Mouse (Mus musculus) ES-CJ7 (cell line): ENCODE measurements around the gene Rasgrf1.
A peak's percentile ranks its signal among the peaks of the same experiment; 100 is the strongest.

Experiments used
- DNase-seq: peaks from one replicate; pipeline ENCODE4 v3.0.0; 2011; ENCODE audit warnings: low read depth, low spot score

The Rasgrf1 gene

DNA sequence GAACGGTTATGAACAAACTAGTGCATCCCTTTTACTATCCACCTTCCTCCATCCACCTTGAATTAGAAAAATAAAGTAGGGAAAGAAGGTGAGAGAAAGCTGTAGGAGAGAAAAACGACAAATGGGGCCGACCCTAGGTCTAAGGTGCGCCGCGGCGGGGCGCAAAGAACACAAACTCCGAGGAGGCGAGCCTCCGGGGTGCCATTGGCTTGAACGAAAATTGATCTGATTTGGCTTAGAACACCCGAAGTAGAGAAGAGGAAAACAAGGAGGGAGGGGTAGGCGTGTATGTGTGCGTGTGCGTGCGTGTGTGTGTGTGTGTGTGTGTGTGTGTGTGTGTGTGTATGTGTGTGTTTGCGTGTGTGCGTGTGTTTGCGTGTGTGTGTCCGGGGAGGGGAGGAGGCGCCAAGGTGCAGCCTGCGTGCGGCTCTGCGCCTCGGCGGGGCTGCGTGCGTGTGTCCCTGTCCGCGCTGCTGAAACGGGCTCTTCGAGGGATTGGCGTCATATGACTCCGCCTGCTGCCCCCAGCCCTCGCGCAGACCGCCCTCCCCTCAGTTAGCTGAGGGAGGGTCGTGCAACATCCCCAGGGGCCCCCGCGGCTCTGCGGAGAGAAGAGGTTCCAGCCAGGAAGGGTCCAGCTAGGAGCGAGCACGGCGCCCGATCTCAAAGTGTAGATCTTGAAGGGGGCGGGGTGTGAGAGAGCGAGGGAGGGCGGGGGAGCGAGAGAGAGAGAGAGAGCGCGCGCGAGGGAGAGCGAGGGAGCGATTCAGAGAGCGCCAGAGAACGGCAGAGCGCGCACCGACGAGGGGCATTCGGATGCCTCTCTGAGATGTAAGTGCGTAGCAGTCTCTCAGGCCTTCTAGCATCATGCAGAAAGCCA, at the start of gene Rasgrf1:
Rasgrf1 (plus strand) TSS at position 778 of the 880 bp plus-strand sequence.
- peak; percentile 75 for DNase-seq

DNA sequence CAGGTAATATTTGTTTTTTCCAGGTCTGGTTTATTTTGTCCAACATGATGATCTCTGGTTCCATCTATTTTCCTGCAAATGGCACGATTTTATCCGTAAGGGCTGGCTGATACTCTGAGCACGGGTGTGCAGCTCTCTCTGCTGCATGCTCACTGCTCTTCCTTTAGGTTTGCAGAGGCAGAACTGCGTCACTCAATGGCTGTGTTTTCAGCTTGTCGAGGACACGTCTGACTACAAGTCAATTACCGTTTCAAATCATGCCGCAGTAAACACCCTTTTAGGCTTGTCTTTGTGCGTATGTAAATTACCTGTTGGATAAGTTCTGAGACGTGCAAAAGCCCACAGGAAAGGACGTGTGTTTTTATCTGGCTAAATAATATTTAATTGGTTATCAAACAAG, 49.6 kb upstream of the Rasgrf1 start:
- DNase-seq = no peak

DNA sequence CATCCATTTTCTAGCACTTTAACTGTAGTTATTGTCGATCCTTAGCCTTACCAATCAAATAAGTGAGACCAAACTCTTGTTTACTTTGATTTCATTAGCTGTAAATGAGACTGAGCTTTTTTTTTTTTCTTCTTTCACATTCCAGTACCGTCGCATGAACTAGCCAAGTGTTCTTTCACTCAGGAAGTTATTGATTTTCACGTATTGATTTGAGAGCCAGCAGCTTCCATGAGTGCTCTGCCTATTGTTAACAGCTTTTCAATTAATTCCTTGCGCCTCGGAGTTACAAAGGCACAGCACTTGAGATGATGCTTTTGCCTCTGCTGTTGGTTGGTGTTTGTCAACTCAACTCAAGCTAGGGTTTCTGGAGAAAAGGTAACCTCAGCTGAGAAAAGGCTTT, 49.1 kb upstream of the Rasgrf1 start:
- DNase-seq = no peak

DNA sequence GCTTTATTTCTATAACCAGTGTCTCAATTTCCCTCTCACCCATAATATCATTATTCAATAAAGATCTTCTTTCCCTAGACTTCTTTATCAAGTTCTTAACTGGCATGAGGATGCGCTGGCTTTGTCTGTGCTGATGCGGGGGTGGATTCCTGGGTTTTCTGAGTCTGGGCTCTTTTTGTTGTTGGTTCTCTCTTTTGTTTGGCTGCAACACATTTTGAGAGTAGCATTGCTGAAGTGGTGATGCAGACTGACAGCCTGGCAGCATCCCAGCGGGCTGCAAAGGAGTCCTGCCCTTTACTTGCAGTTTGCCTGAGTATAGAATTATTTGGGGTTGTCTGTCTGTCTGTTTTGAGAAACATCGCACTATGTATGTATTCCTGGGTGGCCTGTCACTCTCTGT, 42.6 kb upstream of the Rasgrf1 start:
- DNase-seq = no peak

GRCm38 (mm10) chr9:89868093-89868729, 41.5 kb upstream of the Rasgrf1 start:
- peak; percentile 74 for DNase-seq

GRCm38 (mm10) chr9:89869594-89869993, 40.1 kb upstream of the Rasgrf1 start:
- no peak for DNase-seq

DNA sequence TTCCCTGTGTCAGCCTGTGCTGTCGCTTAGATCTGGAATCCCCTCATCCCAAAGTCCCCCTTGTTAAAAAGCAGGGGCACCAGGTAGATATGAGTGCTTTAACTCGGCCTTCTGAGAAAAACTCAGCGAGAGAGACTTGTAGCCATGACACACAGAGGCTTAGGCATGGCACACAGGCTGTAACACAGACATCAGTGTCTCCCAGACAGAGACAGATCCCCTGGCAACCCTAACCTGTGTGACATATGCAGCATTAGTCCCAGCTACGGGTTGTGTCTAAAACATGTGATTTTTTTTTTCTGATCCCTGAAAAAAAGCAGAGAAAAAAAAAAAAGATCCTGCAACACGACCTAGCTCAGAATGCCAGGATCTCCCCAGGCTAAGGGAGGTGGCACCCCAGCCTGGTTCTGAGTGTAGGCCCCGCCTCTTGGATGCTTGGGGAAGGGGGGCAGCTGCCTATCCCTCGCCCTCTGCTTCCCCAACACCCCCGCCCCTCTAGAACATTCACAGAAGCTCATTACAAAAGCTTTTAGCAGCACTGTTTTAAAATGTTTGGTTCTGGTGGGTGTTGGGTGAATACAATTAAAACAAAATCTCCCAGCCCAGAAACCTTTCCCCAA, 39.1 kb upstream of the Rasgrf1 start:
- DNase-seq = no peak

DNA sequence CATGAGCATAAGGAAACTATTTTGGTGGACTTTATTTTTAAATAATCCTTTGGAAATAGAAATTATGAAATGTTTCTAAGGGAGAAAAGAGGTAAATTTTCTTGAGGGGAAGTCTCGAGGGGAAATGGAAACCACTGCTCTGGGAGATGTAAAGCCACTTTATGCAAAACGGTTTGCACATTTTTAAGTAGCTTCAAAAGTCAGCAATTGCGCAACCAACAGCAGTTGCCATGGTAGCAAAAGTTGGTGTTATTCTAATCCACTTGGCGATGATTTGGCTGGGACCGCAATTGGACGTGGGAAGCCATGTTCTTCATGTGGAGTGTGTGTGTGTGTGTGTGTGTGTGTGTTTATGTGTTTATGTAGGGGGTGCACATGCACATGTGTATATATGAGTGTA, 37.6 kb upstream of the Rasgrf1 start:
- no peak for DNase-seq

DNA sequence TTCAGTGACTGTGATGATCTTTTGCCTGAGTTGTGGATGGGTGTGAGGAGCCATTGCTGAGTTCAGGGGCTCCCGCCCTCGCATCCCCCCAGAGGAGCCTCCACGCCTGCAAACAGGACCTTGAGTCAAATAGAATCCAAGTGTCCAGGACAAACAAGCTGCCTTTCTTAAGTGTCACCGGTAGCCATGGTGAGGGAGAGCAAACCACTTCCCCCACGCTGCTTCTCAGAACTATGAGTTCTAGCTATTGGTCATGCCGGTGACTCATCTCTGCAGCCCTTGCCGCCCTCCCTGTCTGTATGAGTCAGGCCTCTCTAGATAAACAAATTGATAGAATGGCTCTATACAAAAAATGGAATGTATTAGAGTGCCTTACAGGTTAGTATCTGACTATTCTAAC, 35.3 kb upstream of the Rasgrf1 start:
- no peak for DNase-seq

GRCm38 (mm10) chr9:89875551-89875950, 34.2 kb upstream of the Rasgrf1 start:
- DNase-seq = no peak

GRCm38 (mm10) chr9:89878471-89879020, 31.2 kb upstream of the Rasgrf1 start:
- no peak for DNase-seq

DNA sequence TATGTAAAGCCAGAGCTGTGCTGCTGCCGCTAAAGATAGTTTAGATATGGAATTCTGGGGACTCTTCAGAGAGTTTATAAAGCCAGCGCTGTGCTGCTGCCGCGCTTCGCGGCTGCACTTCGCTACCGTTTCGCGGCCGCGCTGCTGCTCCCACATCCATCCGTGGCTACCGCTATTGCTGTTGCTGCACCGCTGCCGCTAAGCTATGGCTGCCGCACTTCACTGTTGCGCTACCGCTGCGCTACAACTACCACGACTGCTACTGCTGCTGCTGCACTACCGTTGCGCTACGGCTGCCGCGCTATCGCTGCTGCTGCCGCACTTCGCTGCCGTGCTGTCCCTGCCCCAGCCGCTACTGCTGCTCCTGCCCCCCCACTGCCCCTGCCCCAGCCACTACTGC, 30.1 kb upstream of the Rasgrf1 start:
- peak; percentile 64 for DNase-seq

DNA sequence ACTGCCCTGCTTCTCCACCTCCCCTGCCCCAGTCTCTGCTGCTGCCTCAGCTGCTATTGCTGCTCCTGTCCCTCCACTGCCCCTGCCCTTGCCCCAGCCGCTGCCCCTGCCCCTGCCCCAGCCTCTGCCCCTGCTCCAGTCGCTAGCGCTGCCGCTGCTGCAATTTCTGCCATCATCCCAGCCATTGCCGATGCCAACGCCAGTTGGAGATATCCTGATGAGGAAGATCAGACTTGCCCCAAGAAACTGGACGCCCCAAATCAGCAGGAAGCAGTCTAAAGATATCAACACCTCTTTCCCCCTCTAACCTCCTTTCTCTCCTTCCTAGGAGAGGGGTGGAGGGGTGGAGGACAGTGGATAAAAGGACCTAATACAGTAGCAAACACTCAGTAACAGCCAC, 28.2 kb upstream of the Rasgrf1 start:
- no peak for DNase-seq

DNA sequence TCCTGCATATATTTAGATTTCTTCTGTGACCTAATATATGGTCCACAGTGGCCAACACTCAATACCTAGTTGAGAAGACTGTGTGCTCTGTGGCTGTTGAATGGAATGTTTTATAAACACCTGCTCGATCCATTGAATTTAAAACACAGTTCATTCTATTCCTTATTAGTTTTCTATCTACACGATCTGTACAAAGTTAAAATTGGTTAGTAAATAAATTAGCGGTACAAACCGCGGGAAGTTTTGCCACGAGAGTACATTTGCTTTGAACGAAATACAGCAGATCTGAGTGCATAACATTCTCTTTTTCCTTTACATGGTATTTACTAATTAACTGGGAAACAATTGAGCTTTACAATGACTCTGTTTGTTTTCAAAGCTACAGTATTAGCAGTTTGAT, 27.1 kb upstream of the Rasgrf1 start:
- no peak for DNase-seq

DNA sequence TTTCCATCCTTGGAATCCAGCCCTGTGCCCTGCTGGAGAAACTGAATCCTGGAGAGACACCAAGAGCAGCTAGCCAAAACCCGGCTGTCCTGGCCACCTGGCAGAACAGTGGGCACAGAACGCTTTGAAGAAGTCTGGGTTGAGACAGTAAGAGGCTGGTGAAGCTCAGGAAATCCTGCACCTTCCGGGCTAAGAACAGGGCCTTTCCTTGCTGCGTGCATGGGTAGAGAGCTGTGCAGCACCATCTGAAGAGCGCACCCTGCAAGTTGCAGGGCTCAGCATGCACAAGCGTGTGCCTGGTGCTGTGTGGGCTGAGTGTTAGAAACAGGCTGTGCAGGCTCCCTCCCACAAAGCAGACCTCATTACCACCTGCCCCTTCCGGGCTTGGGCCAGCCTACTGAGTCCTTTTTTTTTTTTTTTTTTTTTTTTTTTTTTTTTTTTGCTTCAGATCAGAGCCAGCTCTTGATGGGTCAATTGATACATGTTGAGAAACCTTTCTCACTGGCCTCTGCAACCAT, 23.9 kb upstream of the Rasgrf1 start:
- no peak for DNase-seq

DNA sequence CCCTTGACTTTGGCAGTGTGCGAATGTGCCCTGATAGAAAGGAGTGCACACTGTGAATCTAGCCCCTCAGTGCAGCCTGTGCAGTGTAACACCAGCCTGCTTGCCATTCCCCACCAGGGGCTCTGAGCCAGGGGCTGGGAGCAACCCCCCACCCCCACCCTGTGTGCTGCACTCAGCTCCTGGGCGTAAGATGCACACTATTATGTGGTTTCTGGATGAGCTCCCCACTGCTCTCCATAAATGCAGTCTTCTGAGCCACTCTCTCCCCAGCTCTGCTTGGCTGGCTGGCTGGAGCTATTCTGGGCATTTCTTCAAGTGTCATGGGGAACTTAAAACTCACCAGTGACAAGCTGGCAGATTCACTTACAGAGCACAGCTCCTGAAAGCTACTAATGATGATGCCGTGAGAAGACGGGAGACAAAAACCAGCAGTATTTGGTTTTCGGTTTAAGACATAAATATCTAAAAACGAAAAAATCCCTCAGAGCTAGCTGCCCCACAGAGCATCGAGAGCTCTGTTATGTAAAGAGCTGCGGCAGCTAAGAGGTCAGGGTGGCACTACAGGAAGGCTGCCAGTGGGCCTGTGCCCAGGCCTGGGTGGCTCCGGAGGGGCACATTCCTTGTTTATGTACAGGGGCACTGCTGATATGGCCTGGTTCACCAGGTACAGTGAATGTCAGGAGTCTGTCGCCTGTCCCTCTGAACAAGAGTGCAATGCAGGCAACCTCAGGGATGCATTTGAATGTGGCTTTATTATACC, 18.0 kb upstream of the Rasgrf1 start:
- no peak for DNase-seq

DNA sequence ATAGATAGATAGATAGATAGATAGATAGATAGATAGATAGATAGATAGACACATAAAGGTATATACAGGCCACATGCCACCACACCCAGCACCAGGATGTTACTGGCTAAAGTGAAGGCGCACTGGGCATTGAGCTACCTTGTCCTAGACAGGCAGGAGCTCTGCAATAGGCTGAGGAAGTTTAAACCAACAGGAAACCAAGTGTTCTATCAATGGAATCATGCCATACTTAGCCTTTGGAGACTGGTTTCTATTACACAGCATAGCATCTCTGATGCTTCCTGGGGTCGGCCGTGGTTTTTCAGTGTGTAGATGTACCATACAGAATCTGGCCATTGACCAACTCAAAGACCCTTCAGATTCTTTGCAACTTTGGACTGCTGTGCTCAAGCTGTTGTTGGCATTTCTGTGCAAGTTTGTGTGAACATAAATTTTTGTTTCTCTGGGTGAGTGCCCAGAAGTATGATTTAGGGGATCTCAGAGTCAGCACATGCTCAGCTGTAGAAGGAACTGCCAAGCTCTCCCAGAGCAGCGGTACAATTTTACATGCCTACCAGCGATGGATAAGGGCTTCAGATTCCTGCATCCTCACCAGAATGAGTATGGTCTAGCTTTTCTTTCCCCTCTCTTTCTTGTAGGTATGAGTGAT, 17.0 kb upstream of the Rasgrf1 start:
- no peak for DNase-seq

DNA sequence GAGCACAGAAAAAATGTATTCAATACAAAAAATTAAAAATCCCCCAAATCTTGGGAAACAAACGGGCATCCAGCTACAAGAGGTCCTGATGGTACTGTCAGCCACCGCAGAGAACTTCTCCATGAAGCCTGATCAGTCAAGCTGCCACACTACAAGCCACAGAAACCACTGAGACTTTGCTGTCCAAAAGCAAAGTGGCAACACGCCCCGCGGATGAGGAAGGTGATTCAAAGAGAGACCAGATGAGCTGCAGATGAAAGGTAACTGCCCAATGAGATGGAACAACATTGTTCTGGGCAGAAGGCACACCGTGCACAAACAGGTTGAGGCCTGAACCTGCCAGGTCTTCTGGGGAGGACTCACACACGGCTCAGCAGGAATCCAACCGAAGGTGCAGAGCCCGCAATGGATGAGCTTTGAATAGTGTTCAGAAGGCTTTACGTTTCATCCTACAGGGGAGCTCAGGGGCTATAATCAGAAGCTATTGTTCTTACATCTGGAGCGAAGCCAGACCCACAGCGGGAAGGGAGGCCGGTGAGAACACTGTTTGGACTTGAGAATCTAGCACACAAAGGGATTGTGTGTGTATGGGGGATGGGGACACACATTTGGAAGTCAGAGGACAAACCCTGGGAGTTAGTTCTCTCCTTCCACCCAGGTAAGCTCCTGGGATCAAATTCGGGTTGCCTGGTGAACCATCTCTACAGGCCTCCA, 9.4 kb upstream of the Rasgrf1 start:
- peak; percentile 75 for DNase-seq

DNA sequence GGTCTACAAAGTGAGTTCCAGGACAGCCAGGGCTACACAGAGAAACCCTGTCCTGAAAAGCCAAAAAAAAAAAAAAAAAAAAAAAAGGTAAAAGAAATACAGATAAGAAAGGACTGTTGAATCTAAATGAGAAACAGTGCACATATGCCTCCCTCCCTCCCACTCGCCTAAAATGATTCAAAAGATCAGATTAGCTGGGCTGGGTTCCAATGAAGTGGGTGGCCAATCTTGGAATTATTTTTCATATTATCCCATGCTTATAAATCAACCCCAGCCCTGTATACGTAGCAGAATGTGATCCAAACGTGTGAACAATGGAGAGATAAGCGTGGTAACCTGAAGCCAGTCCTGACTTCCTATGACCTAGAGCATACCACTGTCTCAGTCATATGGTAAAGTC, 8.5 kb upstream of the Rasgrf1 start:
- DNase-seq = no peak

DNA sequence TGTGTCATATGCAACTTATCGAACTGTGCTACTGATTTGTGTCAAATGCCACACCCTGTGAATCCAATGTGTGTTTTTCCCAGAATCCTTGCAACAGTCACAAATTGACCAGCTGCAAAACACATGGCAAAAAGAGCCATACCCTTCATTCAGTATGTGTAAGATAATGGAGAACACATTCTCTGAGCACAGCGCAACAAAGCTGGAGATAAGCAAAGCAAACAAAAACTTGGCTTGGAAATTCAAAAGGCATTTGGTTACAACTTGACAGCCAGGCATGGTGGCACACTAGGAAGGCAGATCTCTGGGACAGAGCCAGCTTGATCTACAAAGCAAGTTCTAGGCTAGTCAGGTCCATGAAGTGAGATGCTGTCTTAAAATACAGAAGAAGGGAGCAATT, 6.9 kb upstream of the Rasgrf1 start:
- no peak for DNase-seq
